Mouse (Mus musculus): Measurements from ENCODE around the gene Ppib.

GRCm38 (mm10) chr9:66081999-66082398, 22.0 kb downstream of the Ppib start:
- TF ChIP-seq CTCF (conservative IDR thresholded peaks at IDR 0.05; ENCODE audit: insufficient read depth, insufficient read length, low read depth, low read length) (no peak), POLR2A (IDR thresholded peaks at IDR 0.05; ENCODE audit: low read depth, low read length) (no peak)
